Mouse (Mus musculus): Measurements from ENCODE around the gene Cd244a. TPM values are rescaled to one million over a fixed set of nuclear protein-coding genes. Genes with fewer than 3 reads are reported as not detected.

Gene Cd244a
- total and polyA plus RNA-seq, 3 experiments, result not detected

DNA sequence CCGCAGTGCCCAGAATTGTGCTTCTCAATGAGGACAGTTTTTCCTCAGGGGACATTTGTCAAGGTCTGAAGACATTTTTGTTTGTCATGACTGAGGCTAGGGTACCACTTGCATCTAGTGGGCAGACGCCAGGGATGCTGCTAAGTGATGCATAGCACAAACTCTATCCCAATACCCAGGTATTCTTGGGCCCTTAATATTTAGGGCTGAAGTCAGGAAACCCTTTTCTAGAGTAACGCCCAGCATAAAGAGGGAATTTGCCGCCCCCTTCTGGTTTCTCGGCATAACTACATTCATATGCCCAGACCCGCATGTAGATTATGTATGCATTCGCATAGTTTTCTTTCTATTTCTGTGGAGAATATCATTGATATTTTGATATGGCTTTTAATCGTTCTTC lies 7.8 kb downstream of the Cd244a start:
- Histone ChIP-seq H3K4me3 (ENCODE audit: control insufficient read depth in 1 of 2, insufficient read depth in 1 of 2, low read depth in 2 of 2, low read length in 2 of 2) (no peak overlapping the region), H3K9me3 (replicated peaks; ENCODE audit: insufficient read depth, low read length) (no peaks in the 10 kb centered on the region), H3K9ac (ENCODE audit: control insufficient read depth, low read depth, low read length, poor library complexity, severe bottlenecking) (no peak overlapping the region), H3K27me3 (ENCODE audit: control insufficient read depth in 1 of 2, insufficient read depth in 2 of 2, low read length in 2 of 2) (peaks cover 0 to 2% of the 10 kb centered on the region in 2 experiments; a peak in 1 of 4 replicates), H3K27ac (ENCODE audit: control insufficient read depth, low read depth, low read length) (no peak overlapping the region), H3K36me3 (ENCODE audit: control insufficient read depth in 1 of 2, insufficient read depth in 2 of 2, low read length in 2 of 2) (no peaks in the 10 kb centered on the region), H3K79me2 (ENCODE audit: control insufficient read depth, insufficient read depth, low read length, poor library complexity) (no peaks in the 10 kb centered on the region), H3K4me1 (ENCODE audit: control insufficient read depth in 1 of 2, insufficient read depth in 2 of 2, low read length in 2 of 2) (no peaks in the 10 kb centered on the region)
- DNase-seq (ENCODE audit: low read depth, low spot score), result peak; percentile 89
- TF ChIP-seq SIN3A (IDR thresholded peaks at IDR 0.05; ENCODE audit: low read length) (0 out of 2 replicates have a peak, but pooled peaks have one; percentile 15), CTCF (IDR thresholded peaks at IDR 0.05 in 2 of 3, conservative IDR thresholded peaks at IDR 0.05 in 1 of 3; ENCODE audit: control insufficient read depth in 1 of 3, insufficient read depth in 1 of 3, low read depth in 2 of 3, low read length in 3 of 3, poor library complexity in 1 of 3, severe bottlenecking in 1 of 3) (peak; percentile 72 to 97 (median 91)), ZNF384 (IDR thresholded peaks at IDR 0.05; ENCODE audit: low read depth, low read length) (peak; percentile 6; the same call in 1 of the 2 replicates), ZC3H11A (IDR thresholded peaks at IDR 0.05; ENCODE audit: low read depth, low read length) (peak; percentile 79), KAT2A (conservative IDR thresholded peaks at IDR 0.05; ENCODE audit: low read depth, low read length) (no peak), SMC3 (IDR thresholded peaks at IDR 0.05; ENCODE audit: low read depth, low read length) (peak; percentile 89), TAL1 (IDR thresholded peaks at IDR 0.05; ENCODE audit: low read length) (no peak), MAFK (IDR thresholded peaks at IDR 0.05; ENCODE audit: borderline replicate concordance, low read depth, low read length) (0 out of 2 replicates have a peak, but pooled peaks have one; percentile 29), JUND (IDR thresholded peaks at IDR 0.05; ENCODE audit: low read depth, low read length) (0 out of 2 replicates have a peak, but pooled peaks have one; percentile 33), MYC (IDR thresholded peaks at IDR 0.05; ENCODE audit: low read depth, low read length) (peak; percentile 66; the same call in 1 of the 2 replicates), RAD21 (IDR thresholded peaks at IDR 0.05; ENCODE audit: low read depth, low read length) (peak; percentile 92)

DNA sequence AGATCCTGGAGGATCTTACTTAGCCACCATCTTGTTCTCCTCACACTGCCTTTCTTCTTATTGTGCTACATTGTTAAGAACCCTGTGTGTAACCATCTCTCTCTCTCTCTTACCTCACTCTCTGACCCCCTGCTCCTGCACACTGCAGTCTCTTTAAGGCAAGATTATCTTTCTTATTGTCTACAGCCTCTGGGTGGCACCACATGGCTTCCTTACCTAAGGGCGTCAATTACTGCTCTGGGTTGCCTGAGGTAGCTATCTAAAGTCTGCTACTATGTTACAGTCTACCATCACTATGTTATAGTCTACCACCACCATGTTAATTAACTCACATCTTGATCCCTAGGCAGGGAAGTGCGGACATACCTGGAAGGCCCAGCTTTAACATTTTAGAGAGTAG lies 9.4 kb downstream of the Cd244a start:
- Histone ChIP-seq H3K9ac (ENCODE audit: control insufficient read depth, low read depth, low read length, poor library complexity, severe bottlenecking) (no peak overlapping the region), H3K27ac (ENCODE audit: control insufficient read depth, low read depth, low read length) (no peak overlapping the region), H3K4me1 (ENCODE audit: control insufficient read depth in 1 of 2, insufficient read depth in 2 of 2, low read length in 2 of 2) (no peaks in the 10 kb centered on the region), H3K27me3 (ENCODE audit: control insufficient read depth in 1 of 2, insufficient read depth in 2 of 2, low read length in 2 of 2) (peaks cover 0 to 2% of the 10 kb centered on the region in 2 experiments; a peak in 1 of 4 replicates), H3K79me2 (ENCODE audit: control insufficient read depth, insufficient read depth, low read length, poor library complexity) (no peaks in the 10 kb centered on the region), H3K36me3 (ENCODE audit: control insufficient read depth in 1 of 2, insufficient read depth in 2 of 2, low read length in 2 of 2) (no peaks in the 10 kb centered on the region), H3K9me3 (replicated peaks; ENCODE audit: insufficient read depth, low read length) (no peaks in the 10 kb centered on the region), H3K4me3 (ENCODE audit: control insufficient read depth in 1 of 2, insufficient read depth in 1 of 2, low read depth in 2 of 2, low read length in 2 of 2) (no peak overlapping the region)
- peak; percentile 19 for TF ChIP-seq RAD21 (IDR thresholded peaks at IDR 0.05; ENCODE audit: low read depth, low read length)
- no peak for TF ChIP-seq CHD2 (IDR thresholded peaks at IDR 0.05; ENCODE audit: low read length)
- TF ChIP-seq USF2 (IDR thresholded peaks at IDR 0.05; ENCODE audit: borderline replicate concordance in 1 of 2, insufficient read depth in 1 of 2, low read depth in 1 of 2, low read length in 2 of 2), result no peak
- TF ChIP-seq EP300 (IDR thresholded peaks at IDR 0.05; ENCODE audit: low read depth in 1 of 2, low read length in 2 of 2), result no peak
- TF ChIP-seq KAT2A (conservative IDR thresholded peaks at IDR 0.05; ENCODE audit: low read depth, low read length), result no peak
- no peak for TF ChIP-seq POLR2A (IDR thresholded peaks at IDR 0.05; ENCODE audit: control insufficient read depth in 1 of 2, insufficient read depth in 1 of 2, low read depth in 1 of 2, low read length in 2 of 2, poor library complexity in 1 of 2)
- TF ChIP-seq ZMIZ1 (IDR thresholded peaks at IDR 0.05; ENCODE audit: low read depth, low read length), result no peak
- TF ChIP-seq CTCF (IDR thresholded peaks at IDR 0.05 in 2 of 3, conservative IDR thresholded peaks at IDR 0.05 in 1 of 3; ENCODE audit: control insufficient read depth in 1 of 3, insufficient read depth in 1 of 3, low read depth in 2 of 3, low read length in 3 of 3, poor library complexity in 1 of 3, severe bottlenecking in 1 of 3), result peak in 1 of 3 experiments; percentile 33; a peak in 3 of 6 replicates
- TF ChIP-seq MAZ (IDR thresholded peaks at IDR 0.05; ENCODE audit: low read depth, low read length), result no peak
- TF ChIP-seq TBP (IDR thresholded peaks at IDR 0.05; ENCODE audit: low read depth, low read length), result no peak
- no peak for DNase-seq (ENCODE audit: low read depth, low spot score)
